Mouse (Mus musculus) thymus, postnatal 25 days (tissue): ENCODE measurements around the gene Sik1.

Experiments used
- DNase-seq: peaks from one replicate; pipeline ENCODE4 v3.0.0; 2022

The Sik1 gene

GRCm38 (mm10) chr17:31831866-31832576, 23.6 kb downstream of the Sik1 start:
- no peak for DNase-seq

DNA sequence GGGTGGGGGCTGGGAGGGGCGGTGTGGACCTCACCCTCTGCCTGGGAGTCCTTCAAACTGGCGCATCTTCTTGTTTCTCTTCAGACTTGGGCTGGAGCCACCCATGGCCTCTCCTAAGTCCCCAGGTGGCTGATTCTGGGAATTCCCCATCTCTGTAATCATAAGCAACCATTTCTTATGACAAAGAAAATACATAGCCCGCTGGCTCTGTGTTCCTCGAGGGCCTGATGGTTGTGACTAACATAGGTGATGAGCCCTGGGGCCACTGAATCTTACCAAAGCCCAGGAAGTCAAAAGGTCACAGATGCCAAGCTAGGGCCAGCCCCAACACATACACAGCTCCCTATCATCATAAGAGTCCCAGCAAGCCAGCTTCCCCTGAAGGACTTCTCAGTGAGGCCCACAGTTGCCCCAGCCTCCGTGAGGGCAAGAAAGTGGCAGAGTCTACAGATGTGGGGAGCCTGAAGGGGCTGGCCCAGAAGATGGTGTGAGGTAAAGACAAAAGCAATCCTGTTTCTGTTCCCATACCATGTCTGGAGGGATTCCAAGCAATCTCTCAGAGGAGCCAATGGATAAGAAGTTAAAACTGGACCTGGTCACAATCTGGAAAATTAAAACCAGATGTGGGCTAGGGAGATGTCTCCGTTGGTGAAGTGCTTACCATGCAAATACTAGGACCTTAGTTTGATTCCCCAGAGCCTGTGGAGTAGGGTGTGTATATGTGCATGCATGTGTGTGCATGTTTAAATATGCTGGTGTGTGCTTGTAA, 24.3 kb downstream of the Sik1 start:
- DNase-seq = no peak

DNA sequence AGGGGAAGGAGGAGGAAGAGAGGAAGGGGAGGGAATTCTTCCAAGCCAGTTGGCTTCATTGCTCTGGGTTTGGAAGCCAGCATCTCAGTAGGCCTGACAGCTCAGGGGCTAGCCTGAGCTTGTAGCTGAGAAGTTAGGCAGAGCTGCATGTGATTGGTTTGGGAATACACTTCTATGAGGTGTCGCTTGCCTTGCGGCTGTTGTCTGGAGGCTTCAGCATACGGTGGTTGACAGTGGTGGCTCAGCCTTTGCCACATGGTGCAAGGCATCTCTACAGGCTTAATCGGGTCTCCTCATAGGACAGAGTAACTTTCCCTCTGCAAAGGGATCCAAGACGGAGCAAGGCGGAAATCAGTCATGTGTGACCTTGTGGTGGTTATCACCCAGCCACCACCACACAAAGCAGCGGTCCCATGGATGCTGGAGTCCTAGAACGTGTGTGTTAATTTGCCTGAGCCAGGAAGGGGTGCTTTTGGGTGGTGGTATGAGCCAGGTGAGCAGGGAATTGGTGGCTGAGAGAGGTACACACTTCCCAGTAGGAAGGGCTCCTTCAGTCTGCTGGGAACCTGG, 25.0 kb downstream of the Sik1 start:
- DNase-seq = no peak

- no peak for DNase-seq
Observed at GRCm38 (mm10) chr17:31828916-31829315, 26.7 kb downstream of the Sik1 start.

GRCm38 (mm10) chr17:31828118-31828517, 27.5 kb downstream of the Sik1 start:
- no peak for DNase-seq

- DNase-seq = no peak
Observed at GRCm38 (mm10) chr17:31827206-31827605, 28.4 kb downstream of the Sik1 start.

DNA sequence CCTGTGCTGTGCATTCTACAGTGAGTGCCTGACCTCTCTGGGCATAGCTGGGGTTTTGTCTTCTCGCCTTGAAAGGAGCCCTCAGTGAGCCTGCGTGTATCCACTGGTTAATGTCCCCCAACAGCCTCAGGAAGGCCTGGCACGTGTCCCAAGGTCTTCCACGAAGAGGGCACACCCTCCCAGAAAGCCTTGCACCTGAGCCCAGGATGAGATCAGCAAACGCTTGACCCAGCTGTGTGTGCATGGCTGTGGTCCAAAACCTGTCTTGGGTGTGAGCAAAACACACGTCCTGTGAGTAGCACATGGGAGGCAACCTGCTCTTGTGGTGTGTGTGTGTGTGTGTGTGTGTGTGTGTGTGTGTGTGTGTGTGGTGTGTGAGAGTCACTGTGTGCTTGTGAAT, 28.9 kb downstream of the Sik1 start:
- no peak for DNase-seq

- no peak for DNase-seq
Observed at GRCm38 (mm10) chr17:31825678-31826077, 29.9 kb downstream of the Sik1 start.

- DNase-seq = no peak
Observed at GRCm38 (mm10) chr17:31824812-31825211, 30.8 kb downstream of the Sik1 start.

DNA sequence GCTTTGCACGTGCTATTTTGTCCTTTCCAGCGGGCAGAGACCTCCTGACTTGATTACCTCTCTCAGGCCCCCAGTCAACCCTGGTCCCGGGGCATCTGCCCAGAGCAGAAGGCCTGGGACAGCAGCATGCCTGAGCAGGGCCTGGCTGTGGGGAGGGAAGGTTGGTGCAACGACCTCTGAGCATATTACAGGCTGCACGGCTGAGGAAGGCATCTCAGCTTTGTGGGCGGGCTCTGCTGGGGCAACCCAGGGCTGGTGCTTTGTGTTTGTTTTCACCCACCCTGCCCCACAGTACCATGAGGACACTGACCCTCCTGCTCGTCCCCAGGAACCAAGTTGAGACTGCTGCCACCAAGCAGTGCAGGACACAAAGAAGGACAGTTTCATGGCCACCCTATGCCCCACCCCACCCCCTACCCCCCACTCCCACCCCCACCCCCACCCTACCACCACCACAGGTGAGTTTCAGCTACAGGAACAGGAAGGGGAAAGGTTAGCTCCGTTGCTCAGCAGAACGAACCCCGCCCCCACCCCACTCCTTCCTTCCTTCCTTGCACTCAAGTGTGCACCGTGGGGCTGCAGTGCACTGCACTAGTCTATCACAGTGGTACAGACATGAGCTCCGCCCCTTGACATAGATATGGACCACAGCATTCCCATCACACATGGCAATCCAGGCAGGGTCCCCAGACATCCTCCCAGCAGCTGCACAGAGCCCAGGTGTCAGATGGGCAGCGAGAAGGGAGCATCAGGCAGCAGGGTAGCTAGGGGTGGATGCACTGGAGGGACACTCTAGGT, 34.3 kb downstream of the Sik1 start:
- DNase-seq = peak; percentile 77

DNA sequence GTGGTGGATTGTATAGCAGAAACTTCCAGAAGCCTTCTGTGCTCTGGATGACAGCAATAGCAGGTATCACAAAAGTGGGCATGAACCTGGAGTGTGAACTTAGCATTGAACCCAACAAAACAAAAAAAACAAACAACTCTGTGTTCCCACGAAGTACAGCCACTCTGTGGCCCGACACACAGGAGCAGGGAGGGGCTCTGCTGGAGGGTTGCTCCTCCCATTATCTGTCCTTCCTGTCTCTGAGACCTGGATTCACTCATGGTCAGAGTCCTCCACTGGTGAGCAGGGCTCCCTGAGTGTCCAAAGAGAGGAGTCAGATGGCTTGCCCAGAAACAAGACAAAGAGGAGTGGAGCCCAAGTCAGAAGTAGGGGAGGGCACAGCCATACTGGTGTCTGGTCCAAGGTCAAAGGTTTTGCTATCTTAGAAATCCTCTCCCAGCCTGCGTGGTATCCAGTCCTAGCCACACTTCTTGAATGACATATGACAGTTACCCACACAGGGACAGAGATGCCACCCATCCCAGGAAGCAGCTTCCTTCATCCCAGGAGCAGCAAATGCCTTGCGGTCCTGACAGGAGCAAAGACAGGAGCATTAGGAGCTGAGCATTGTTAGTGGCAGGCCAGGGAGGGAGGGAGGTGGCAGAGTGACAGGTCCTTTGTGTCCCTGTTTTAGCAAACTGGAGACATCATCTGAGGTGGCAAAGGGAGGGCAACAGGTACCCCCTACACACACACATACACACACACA, 35.3 kb downstream of the Sik1 start:
- no peak for DNase-seq

GRCm38 (mm10) chr17:31819372-31819771, 36.2 kb downstream of the Sik1 start:
- no peak for DNase-seq

DNA sequence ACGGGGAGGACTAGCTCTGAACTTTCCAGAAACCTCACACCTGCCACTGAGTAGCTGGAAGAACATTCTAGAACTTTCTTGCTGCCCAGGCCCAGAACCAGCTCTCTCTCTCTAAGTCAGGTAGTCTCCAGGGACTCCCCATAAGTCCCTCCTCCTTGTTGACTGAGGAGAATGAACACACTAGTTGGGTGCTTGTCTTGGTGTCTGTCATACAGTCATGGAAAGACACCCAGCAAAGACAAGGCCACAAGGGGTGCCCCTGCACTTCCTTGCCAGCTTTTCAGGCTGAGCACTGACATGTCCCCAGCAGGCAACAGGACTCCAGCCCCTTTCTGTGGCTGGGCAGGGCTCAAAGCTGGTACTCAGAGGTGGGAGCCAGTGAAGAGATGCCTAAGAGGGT, 37.8 kb downstream of the Sik1 start:
- no peak for DNase-seq

- no peak for DNase-seq
Observed at GRCm38 (mm10) chr17:31817203-31817602, 38.4 kb downstream of the Sik1 start.

DNA sequence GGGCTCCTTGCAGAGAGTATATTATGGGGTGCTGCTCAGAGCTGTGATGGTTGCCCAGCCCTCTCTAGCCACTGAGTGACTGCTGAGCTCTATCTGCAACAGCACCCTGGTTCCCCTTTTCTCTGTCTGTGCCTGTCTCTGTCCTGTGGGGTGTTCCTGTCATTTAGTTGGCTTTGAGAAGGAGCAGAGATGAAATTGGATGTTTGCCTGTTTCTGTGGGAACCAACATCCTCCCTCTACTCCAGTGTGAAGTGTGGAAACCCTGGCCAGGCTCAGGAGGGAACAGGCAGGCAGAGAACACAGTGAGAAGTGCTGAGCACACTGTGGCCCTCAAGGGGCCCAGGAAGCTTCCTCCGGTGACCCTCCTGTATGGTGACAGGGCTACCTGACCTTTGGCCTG, 40.8 kb downstream of the Sik1 start:
- no peak for DNase-seq

DNA sequence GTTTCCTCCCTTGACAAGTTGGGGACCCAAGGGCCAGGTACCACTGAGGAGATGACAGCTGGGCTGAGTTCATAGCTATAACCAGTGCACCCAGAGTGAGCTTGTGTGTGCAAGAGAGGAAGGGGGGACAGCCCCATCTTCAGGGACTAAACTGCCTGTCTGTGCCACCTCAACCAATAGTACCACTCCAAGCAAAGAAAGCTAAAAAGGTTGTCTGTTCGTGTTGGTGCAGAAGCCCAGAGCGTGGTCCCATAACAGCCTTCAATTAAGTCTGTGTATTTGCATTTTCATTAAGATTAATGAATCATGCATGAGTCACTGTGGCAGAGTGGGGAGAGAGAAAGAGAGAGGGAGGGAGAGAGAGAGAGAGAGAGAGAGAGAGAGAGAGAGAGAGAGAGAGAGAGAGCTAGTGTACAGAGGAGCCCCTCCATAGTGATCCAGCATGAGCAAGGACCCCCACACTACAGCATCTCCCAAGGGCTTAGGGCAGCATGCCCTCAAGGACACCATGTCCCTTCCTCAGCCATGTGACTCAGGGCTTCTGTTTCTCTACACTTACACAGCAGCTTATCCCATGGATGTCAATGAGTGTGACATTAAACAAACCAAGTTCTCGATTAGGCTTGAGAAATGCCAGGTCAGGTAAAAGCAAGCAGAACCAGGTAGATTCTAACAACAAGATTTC, 41.5 kb downstream of the Sik1 start:
- no peak for DNase-seq

- no peak for DNase-seq
Observed at GRCm38 (mm10) chr17:31811333-31811732, 44.3 kb downstream of the Sik1 start.

- no peak for DNase-seq
Observed at GRCm38 (mm10) chr17:31809894-31810293, 45.7 kb downstream of the Sik1 start.

DNA sequence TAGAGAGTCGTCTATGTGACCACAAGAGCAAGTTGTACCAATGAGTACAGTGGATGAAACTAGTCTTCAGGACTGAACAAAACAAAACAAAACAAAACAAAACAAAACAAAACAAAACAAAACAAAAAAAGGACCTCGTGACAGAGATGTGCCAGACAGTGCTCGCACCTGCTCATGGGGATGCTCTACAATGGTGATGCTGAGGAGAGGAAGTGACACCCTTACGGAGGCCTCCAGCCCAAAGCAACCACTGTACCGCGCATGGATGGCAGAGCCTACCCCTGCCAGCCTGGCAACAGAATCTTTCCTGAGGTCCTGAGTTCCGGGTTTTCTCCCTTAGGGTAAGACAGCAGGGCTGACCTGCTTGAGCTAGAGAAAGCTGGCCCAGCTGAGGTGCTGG, 46.5 kb downstream of the Sik1 start:
- DNase-seq = no peak

DNA sequence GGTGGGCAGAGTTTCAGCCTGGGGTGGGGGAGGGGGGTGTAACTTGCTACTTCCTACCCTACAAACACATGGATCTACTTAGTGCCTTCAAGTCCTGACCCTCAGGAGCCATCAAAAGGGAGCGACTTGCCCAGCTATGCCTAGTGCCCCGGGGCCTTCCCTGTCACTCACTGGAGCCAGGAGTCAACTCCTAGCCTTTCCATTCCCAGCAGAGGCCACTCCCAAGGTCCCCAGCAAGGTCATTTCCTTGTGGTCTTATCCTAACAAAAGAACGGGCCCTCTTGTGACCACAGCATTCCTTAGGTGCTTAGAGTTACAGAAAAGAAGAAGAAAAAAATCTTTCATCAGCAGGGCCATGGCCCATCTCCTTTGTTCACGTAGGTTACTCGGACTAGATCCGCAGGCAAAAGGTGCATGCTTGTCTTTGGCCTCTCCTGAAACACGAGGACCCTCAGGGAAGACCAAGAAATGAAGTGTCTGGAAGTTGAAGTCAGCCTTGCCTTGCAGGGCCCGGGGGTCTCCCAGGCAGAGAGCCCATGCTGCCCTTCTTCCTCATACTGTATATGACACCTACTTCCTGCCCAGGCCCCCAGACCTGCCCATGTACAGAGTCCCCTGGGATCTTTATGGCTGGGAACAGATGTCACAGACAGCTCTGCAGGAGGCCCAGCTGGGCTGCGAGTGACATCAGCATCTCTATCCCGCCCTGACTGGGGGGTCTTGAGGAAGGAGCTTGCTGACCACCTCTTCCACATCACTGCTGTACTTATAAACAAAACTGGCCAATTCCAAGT, 47.3 kb downstream of the Sik1 start:
- DNase-seq = no peak

- no peak for DNase-seq
Observed at GRCm38 (mm10) chr17:31806496-31806895, 49.1 kb downstream of the Sik1 start.
